Mouse (Mus musculus) myocyte (in vitro differentiated cells): ENCODE results near the gene Ttc21b.

ENCODE experiments used
- E2F4 ChIP-seq: IDR thresholded peaks from one replicate; pipeline ENCODE4 v1.6.1; 2011; ENCODE audit warnings: mild to moderate bottlenecking, control low read depth, moderate library complexity; ENCODE audit not compliant: insufficient read depth
- MAX ChIP-seq: IDR thresholded peaks from one replicate; pipeline ENCODE4 v1.6.1; 2011; ENCODE audit warnings: low read depth, mild to moderate bottlenecking, control low read depth
- MYOD1 ChIP-seq, 3 experiments: IDR thresholded peaks; one replicate each; pipeline ENCODE4 v1.6.1; 2011; ENCODE audit warnings: control low read depth in 2 of 3, low read depth in 2 of 3, mild to moderate bottlenecking in 2 of 3, moderate library complexity in 1 of 3; ENCODE audit not compliant: insufficient read length in 2 of 3, control insufficient read depth in 1 of 3
- POLR2A ChIP-seq: IDR thresholded peaks from one replicate; pipeline ENCODE4 v1.6.1; 2011; ENCODE audit warnings: low read depth, mild to moderate bottlenecking, control low read depth, moderate library complexity; ENCODE audit not compliant: insufficient read length
- POLR2AphosphoS2 ChIP-seq: IDR thresholded peaks from one replicate; pipeline ENCODE4 v1.6.1; 2011; ENCODE audit warnings: low read depth, control low read depth; ENCODE audit not compliant: insufficient read length
- TCF12 ChIP-seq: IDR thresholded peaks from one replicate; pipeline ENCODE4 v1.6.1; 2011; ENCODE audit warnings: mild to moderate bottlenecking, control low read depth; ENCODE audit not compliant: poor library complexity, insufficient read depth, severe bottlenecking
- TCF3 ChIP-seq: IDR thresholded peaks from one replicate; pipeline ENCODE4 v1.6.1; 2011; ENCODE audit warnings: low read depth, control low read depth; ENCODE audit not compliant: insufficient read length
- USF1 ChIP-seq: IDR thresholded peaks from one replicate; pipeline ENCODE4 v1.6.1; 2011; ENCODE audit warnings: low read depth, mild to moderate bottlenecking, control low read depth, moderate library complexity

GRCm38 (mm10) chr2:66170721-66171120 is 85.7 kb downstream of the Ttc21b start:
- TF ChIP-seq POLR2AphosphoS2 (no peak), POLR2A (no peak), TCF3 (no peak), USF1 (no peak), MAX (no peak), E2F4 (no peak), MYOD1 (IDR thresholded peaks at IDR 0.05; ENCODE audit: control insufficient read depth in 1 of 3, insufficient read length in 2 of 3, low read depth in 2 of 3) (no peak), TCF12 (no peak)
